Mouse (Mus musculus) MEL (cell line): ENCODE results near the gene Itgb2l. TPM values are rescaled to one million over a fixed set of nuclear protein-coding genes. Genes with fewer than 3 reads are reported as not detected.

Source experiments
- DNase-seq: peaks from one replicate; pipeline ENCODE4 v3.0.0; 2011; ENCODE audit warnings: low read depth, low spot score
- H3K27ac ChIP-seq: 2 replicates; pipeline ENCODE4 v1.5.1; 2012; ENCODE audit warnings: low read depth, mild to moderate bottlenecking, control low read depth, low read length, moderate library complexity; ENCODE audit not compliant: control insufficient read depth
- H3K27me3 ChIP-seq, 2 experiments: fragments of 150-350 bp in 1 of 2; sonication (generic) in 1 of 2; 2 replicates each; pipeline ENCODE4 v1.6.1; 2012; ENCODE audit warnings: low read length in 2 of 2, mild to moderate bottlenecking in 2 of 2, improper control_type of control experiment in 1 of 2, moderate library complexity in 1 of 2; ENCODE audit not compliant: insufficient read depth in 2 of 2, control insufficient read depth in 1 of 2
- H3K36me3 ChIP-seq, 2 experiments: 2 replicates each; pipeline ENCODE4 v1.6.1; 2012 to 2014; ENCODE audit warnings: low read length in 2 of 2, improper control_type of control experiment in 1 of 2, inconsistent platforms in 1 of 2, mild to moderate bottlenecking in 1 of 2; ENCODE audit not compliant: insufficient read depth in 2 of 2, control insufficient read depth in 1 of 2
- H3K4me1 ChIP-seq, 2 experiments: fragments of 150-350 bp in 1 of 2; sonication (generic) in 1 of 2; 2 replicates each; pipeline ENCODE4 v1.6.1; 2012; ENCODE audit warnings: low read length in 2 of 2, improper control_type of control experiment in 1 of 2, mild to moderate bottlenecking in 1 of 2; ENCODE audit not compliant: insufficient read depth in 2 of 2, control insufficient read depth in 1 of 2
- H3K4me3 ChIP-seq, 2 experiments: fragments of 150-350 bp in 1 of 2; sonication (generic) in 1 of 2; 2 replicates each; pipeline ENCODE4 v1.5.1; 2012; ENCODE audit warnings: low read depth in 2 of 2, low read length in 2 of 2, mild to moderate bottlenecking in 2 of 2, moderate library complexity in 2 of 2, control low read depth in 1 of 2, improper control_type of control experiment in 1 of 2; ENCODE audit not compliant: control insufficient read depth in 1 of 2, insufficient read depth in 1 of 2
- H3K79me2 ChIP-seq: 2 replicates; pipeline ENCODE4 v1.6.1; 2012; ENCODE audit warnings: mild to moderate bottlenecking, low read length, moderate library complexity; ENCODE audit not compliant: control insufficient read depth, poor library complexity, insufficient read depth
- H3K9ac ChIP-seq: 2 replicates; pipeline ENCODE4 v1.6.1; 2012; ENCODE audit warnings: low read depth, mild to moderate bottlenecking, control low read depth, low read length, moderate library complexity; ENCODE audit not compliant: control insufficient read depth, poor library complexity, severe bottlenecking
- H3K9me3 ChIP-seq: fragments of 150-350 bp; sonication (generic); replicated peaks from 2 replicates; pipeline ENCODE4 v1.6.1; 2012; ENCODE audit warnings: mild to moderate bottlenecking, low read length, improper control_type of control experiment, moderate library complexity; ENCODE audit not compliant: insufficient read depth
- CTCF ChIP-seq, 3 experiments: IDR thresholded peaks in 2 of 3; conservative IDR thresholded peaks in 1 of 3; 2 replicates each; pipeline ENCODE4 v1.5.1; 2011 to 2012; ENCODE audit warnings: low read length in 3 of 3, low read depth in 2 of 3, mild to moderate bottlenecking in 2 of 3, improper control_type of control experiment in 1 of 3, inconsistent platforms in 1 of 3, mixed read lengths in 1 of 3, moderate library complexity in 1 of 3; ENCODE audit not compliant: control insufficient read depth in 1 of 3, insufficient read depth in 1 of 3, poor library complexity in 1 of 3, severe bottlenecking in 1 of 3
- ELF1 ChIP-seq: IDR thresholded peaks from 2 replicates; pipeline ENCODE4 v1.6.1; 2014; ENCODE audit warnings: low read depth, mild to moderate bottlenecking, inconsistent platforms, low read length, improper control_type of control experiment, moderate library complexity
- ETS1 ChIP-seq: IDR thresholded peaks from 2 replicates; pipeline ENCODE4 v1.6.1; 2012; ENCODE audit warnings: low read depth, mild to moderate bottlenecking, inconsistent platforms, low read length, improper control_type of control experiment, moderate library complexity
- JUND ChIP-seq: IDR thresholded peaks from 2 replicates; pipeline ENCODE4 v1.6.1; 2011; ENCODE audit warnings: low read depth, mild to moderate bottlenecking, improper control_type of control experiment, low read length
- MAFK ChIP-seq: IDR thresholded peaks from 2 replicates; pipeline ENCODE4 v1.6.1; 2011; ENCODE audit warnings: low read depth, mild to moderate bottlenecking, low read length, improper control_type of control experiment, borderline replicate concordance
- MEF2A ChIP-seq: IDR thresholded peaks from 2 replicates; pipeline ENCODE4 v1.6.1; 2014; ENCODE audit warnings: low read depth, mild to moderate bottlenecking, inconsistent platforms, low read length, improper control_type of control experiment; ENCODE audit not compliant: poor library complexity, insufficient replicate concordance, severe bottlenecking; ENCODE audit errors: extremely low read depth
- MYB ChIP-seq: IDR thresholded peaks from 2 replicates; pipeline ENCODE4 v1.6.1; 2011; ENCODE audit warnings: mild to moderate bottlenecking, low read depth, low read length, improper control_type of control experiment
- NELFE ChIP-seq: IDR thresholded peaks from 2 replicates; pipeline ENCODE4 v1.6.1; 2011; ENCODE audit warnings: low read depth, low read length, improper control_type of control experiment
- NRF1 ChIP-seq: IDR thresholded peaks from 2 replicates; pipeline ENCODE4 v1.6.1; 2014; ENCODE audit warnings: low read depth, mild to moderate bottlenecking, inconsistent platforms, low read length, improper control_type of control experiment, moderate library complexity; ENCODE audit not compliant: poor library complexity, insufficient read depth, severe bottlenecking
- POLR2A ChIP-seq, 2 experiments: IDR thresholded peaks; 2 replicates each; pipeline ENCODE4 v1.6.1; 2011 to 2012; ENCODE audit warnings: low read length in 2 of 2, mild to moderate bottlenecking in 2 of 2, control low read depth in 1 of 2, improper control_type of control experiment in 1 of 2, low read depth in 1 of 2, moderate library complexity in 1 of 2; ENCODE audit not compliant: control insufficient read depth in 1 of 2, insufficient read depth in 1 of 2, poor library complexity in 1 of 2
- POLR2AphosphoS5 ChIP-seq: IDR thresholded peaks from 2 replicates; pipeline ENCODE4 v1.6.1; 2012; ENCODE audit warnings: low read depth, borderline replicate concordance, mild to moderate bottlenecking, inconsistent platforms, low read length, moderate library complexity, mixed read lengths
- RAD21 ChIP-seq: IDR thresholded peaks from 2 replicates; pipeline ENCODE4 v1.6.1; 2011; ENCODE audit warnings: mild to moderate bottlenecking, low read depth, low read length, improper control_type of control experiment
- RCOR1 ChIP-seq: IDR thresholded peaks from 2 replicates; pipeline ENCODE4 v1.6.1; 2012; ENCODE audit warnings: low read depth, mild to moderate bottlenecking, inconsistent platforms, low read length, improper control_type of control experiment
- SMC3 ChIP-seq: IDR thresholded peaks from 2 replicates; pipeline ENCODE4 v1.6.1; 2011; ENCODE audit warnings: low read depth, low read length, improper control_type of control experiment
- TAL1 ChIP-seq: IDR thresholded peaks from 2 replicates; pipeline ENCODE4 v1.6.1; 2012; ENCODE audit warnings: mild to moderate bottlenecking, inconsistent platforms, low read length, moderate library complexity, mixed read lengths
- TBP ChIP-seq: IDR thresholded peaks from 2 replicates; pipeline ENCODE4 v1.8.0; 2011; ENCODE audit warnings: low read depth, low read length, improper control_type of control experiment
- USF1 ChIP-seq: IDR thresholded peaks from 2 replicates; pipeline ENCODE4 v1.6.1; 2014; ENCODE audit warnings: low read depth, mild to moderate bottlenecking, inconsistent platforms, low read length, improper control_type of control experiment, moderate library complexity
- USF2 ChIP-seq, 2 experiments: IDR thresholded peaks; 2 replicates each; pipeline ENCODE4 v1.6.1; 2011 to 2012; ENCODE audit warnings: improper control_type of control experiment in 2 of 2, low read length in 2 of 2, borderline replicate concordance in 1 of 2, inconsistent platforms in 1 of 2, low read depth in 1 of 2, mild to moderate bottlenecking in 1 of 2; ENCODE audit not compliant: insufficient read depth in 1 of 2
- ZC3H11A ChIP-seq: IDR thresholded peaks from 2 replicates; pipeline ENCODE4 v1.6.1; 2012; ENCODE audit warnings: low read depth, mild to moderate bottlenecking, inconsistent platforms, low read length, improper control_type of control experiment
- ZNF384 ChIP-seq: IDR thresholded peaks from 2 replicates; pipeline ENCODE4 v1.6.1; 2012; ENCODE audit warnings: low read depth, mild to moderate bottlenecking, inconsistent platforms, low read length, improper control_type of control experiment
- polyA plus RNA-seq, 2 experiments: library from polyadenylated mRNA; stranded (reverse) in 1 of 2; unstranded in 1 of 2; fragments of >175 nt in 1 of 2; fragments of >200 nt in 1 of 2; gene quantifications; 2 replicates each; pipeline versions ENCODE4 v1.2.1 to v1.2.4; 2012; ENCODE audit warnings: low replicate concordance in 2 of 2, low read depth in 1 of 2; ENCODE audit not compliant: insufficient read length in 2 of 2, insufficient read depth in 1 of 2, missing spikeins in 1 of 2
- total RNA-seq: library from RNA; depleted of rRNA; stranded (reverse); fragments of 300-350 nt; gene quantifications from 2 replicates; pipeline ENCODE4 v1.2.3, GENCODE M21; 2012

Itgb2l gene
- total and polyA plus RNA-seq, 3 experiments, result not detected

DNA sequence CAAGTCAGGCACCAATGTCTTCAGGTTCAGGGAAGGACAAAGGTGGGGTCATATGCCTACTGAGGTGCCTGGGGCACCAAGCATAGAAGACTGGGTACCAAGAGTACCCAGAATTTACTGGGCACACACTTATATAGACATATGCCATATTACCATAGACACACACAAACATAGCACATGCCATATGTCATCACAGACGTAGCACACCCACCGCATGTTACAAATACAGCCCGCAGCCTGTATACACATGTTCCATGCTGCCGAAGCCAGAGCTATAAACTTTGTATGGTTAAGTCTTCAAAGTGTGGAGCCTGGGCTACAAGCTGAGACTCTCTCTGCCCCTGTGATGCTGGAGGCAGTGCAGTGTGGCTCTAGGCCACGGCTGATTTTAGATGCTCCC lies 4.5 kb downstream of the Itgb2l start:
- H3K27ac ChIP-seq, result no peak overlapping the region
- no peak for DNase-seq
- no peaks in the 10 kb centered on the region for H3K9me3 ChIP-seq

DNA sequence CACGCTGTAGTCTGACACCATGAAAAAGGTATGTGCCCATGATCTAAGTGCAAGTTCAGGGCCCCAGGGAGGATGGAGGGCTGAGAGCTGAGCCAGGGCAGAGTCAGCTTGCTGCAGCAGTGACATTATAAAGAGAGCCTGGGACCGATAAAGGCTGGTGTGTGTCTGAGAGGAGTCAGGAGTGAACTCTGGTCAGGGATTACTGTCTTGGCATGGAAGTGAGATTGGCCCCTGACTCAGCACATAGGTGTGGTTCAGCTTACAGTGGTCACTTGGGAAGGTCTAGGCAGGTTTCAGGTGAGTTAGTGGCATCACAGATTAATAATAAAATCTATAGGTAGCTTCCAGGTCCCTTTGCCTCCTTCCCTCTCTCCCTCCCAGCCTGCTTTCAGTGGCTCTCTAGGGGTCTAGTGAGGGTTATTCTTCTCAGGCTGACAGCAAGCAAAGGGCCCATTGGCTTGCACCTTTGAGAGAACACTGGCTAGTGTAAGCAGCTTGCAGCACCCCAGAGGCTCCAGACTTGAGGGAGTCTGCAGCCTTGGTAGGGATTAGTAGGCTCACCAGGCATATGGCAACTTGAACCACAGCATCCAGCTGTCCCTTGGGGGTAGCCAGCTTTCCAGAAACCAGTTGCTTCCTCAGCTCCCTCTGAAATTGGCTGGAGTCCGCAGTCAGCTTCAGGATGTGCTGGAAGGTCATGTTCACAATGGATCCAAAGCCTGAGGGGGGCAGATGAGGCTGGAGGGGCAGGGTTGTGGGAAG lies 9.2 kb downstream of the Itgb2l start:
- Histone ChIP-seq H3K9me3 (no peaks in the 10 kb centered on the region), H3K9ac (no peak overlapping the region), H3K79me2 (no peaks in the 10 kb centered on the region), H3K27me3 (no peaks in the 10 kb centered on the region), H3K27ac (no peak overlapping the region), H3K4me3 (no peak overlapping the region), H3K36me3 (no peaks in the 10 kb centered on the region), H3K4me1 (no peaks in the 10 kb centered on the region)
- DNase-seq, result no peak
- TF ChIP-seq SMC3, result no peak

More for the DNA sequence above, 4.5 kb downstream of the Itgb2l start:
- no peak for TF ChIP-seq TBP
- TF ChIP-seq ZC3H11A, result no peak
- no peak for TF ChIP-seq ELF1
- TF ChIP-seq NELFE, result no peak
- TF ChIP-seq ETS1, result no peak
- TF ChIP-seq, all 39 proteins: peak for 0
- Histone ChIP-seq H3K79me2 (no peaks in the 10 kb centered on the region), H3K36me3 (no peaks in the 10 kb centered on the region), H3K4me3 (no peak overlapping the region), H3K27me3 (no peaks in the 10 kb centered on the region), H3K9ac (no peak overlapping the region), H3K4me1 (no peaks in the 10 kb centered on the region)

DNA sequence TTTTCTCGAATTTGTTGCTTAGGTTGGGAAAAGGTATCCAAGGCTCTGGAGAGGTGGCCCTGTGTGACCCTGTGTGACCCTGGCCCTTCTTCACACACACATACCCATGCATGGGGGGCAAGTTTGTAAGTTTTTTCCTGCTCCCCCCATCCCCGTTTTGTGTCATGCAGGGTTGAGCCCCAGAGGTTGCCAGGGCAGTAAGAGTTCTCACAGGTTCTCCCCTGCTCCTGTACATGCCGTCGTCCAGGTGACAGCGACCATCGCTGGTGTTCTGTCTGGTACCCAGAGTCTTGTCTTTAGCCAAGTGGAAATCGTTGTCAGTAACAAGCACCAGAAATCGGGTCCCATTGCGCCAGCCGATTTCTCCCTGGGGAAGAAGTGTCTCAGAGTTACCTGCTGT lies 10.2 kb downstream of the Itgb2l start:
- Histone ChIP-seq H3K9me3 (no peaks in the 10 kb centered on the region), H3K4me3 (no peak overlapping the region), H3K27ac (no peak overlapping the region), H3K79me2 (no peaks in the 10 kb centered on the region), H3K4me1 (no peaks in the 10 kb centered on the region), H3K27me3 (no peaks in the 10 kb centered on the region), H3K9ac (no peak overlapping the region), H3K36me3 (no peaks in the 10 kb centered on the region)
- TF ChIP-seq POLR2A (IDR thresholded peaks at IDR 0.05; ENCODE audit: control insufficient read depth in 1 of 2, insufficient read depth in 1 of 2, low read depth in 1 of 2, low read length in 2 of 2, poor library complexity in 1 of 2) (no peak), ELF1 (no peak), RCOR1 (no peak), MEF2A (no peak), TAL1 (no peak), ZNF384 (no peak), CTCF (IDR thresholded peaks at IDR 0.05 in 2 of 3, conservative IDR thresholded peaks at IDR 0.05 in 1 of 3; ENCODE audit: control insufficient read depth in 1 of 3, insufficient read depth in 1 of 3, low read depth in 2 of 3, low read length in 3 of 3, poor library complexity in 1 of 3, severe bottlenecking in 1 of 3) (no peak), JUND (no peak), MAFK (no peak), RAD21 (no peak), POLR2AphosphoS5 (no peak), USF1 (no peak), NRF1 (no peak), MYB (no peak), ETS1 (no peak), USF2 (IDR thresholded peaks at IDR 0.05; ENCODE audit: borderline replicate concordance in 1 of 2, insufficient read depth in 1 of 2, low read depth in 1 of 2, low read length in 2 of 2) (no peak)
- no peak for DNase-seq
